Mouse (Mus musculus) MEL (cell line): ENCODE measurements around the gene Lrrc32. TPM values are rescaled to one million over a fixed set of nuclear protein-coding genes. Genes with fewer than 3 reads are reported as not detected.

ENCODE experiments used
- DNase-seq: peaks from one replicate; pipeline ENCODE4 v3.0.0; 2011; ENCODE audit warnings: low read depth, low spot score
- H3K27ac ChIP-seq: 2 replicates; pipeline ENCODE4 v1.5.1; 2012; ENCODE audit warnings: low read depth, mild to moderate bottlenecking, control low read depth, low read length, moderate library complexity; ENCODE audit not compliant: control insufficient read depth
- H3K27me3 ChIP-seq, 2 experiments: fragments of 150-350 bp in 1 of 2; sonication (generic) in 1 of 2; 2 replicates each; pipeline ENCODE4 v1.6.1; 2012; ENCODE audit warnings: low read length in 2 of 2, mild to moderate bottlenecking in 2 of 2, improper control_type of control experiment in 1 of 2, moderate library complexity in 1 of 2; ENCODE audit not compliant: insufficient read depth in 2 of 2, control insufficient read depth in 1 of 2
- H3K36me3 ChIP-seq, 2 experiments: 2 replicates each; pipeline ENCODE4 v1.6.1; 2012 to 2014; ENCODE audit warnings: low read length in 2 of 2, improper control_type of control experiment in 1 of 2, inconsistent platforms in 1 of 2, mild to moderate bottlenecking in 1 of 2; ENCODE audit not compliant: insufficient read depth in 2 of 2, control insufficient read depth in 1 of 2
- H3K4me1 ChIP-seq, 2 experiments: fragments of 150-350 bp in 1 of 2; sonication (generic) in 1 of 2; 2 replicates each; pipeline ENCODE4 v1.6.1; 2012; ENCODE audit warnings: low read length in 2 of 2, improper control_type of control experiment in 1 of 2, mild to moderate bottlenecking in 1 of 2; ENCODE audit not compliant: insufficient read depth in 2 of 2, control insufficient read depth in 1 of 2
- H3K4me3 ChIP-seq, 2 experiments: fragments of 150-350 bp in 1 of 2; sonication (generic) in 1 of 2; 2 replicates each; pipeline ENCODE4 v1.5.1; 2012; ENCODE audit warnings: low read depth in 2 of 2, low read length in 2 of 2, mild to moderate bottlenecking in 2 of 2, moderate library complexity in 2 of 2, control low read depth in 1 of 2, improper control_type of control experiment in 1 of 2; ENCODE audit not compliant: control insufficient read depth in 1 of 2, insufficient read depth in 1 of 2
- H3K79me2 ChIP-seq: 2 replicates; pipeline ENCODE4 v1.6.1; 2012; ENCODE audit warnings: mild to moderate bottlenecking, low read length, moderate library complexity; ENCODE audit not compliant: control insufficient read depth, poor library complexity, insufficient read depth
- H3K9ac ChIP-seq: 2 replicates; pipeline ENCODE4 v1.6.1; 2012; ENCODE audit warnings: low read depth, mild to moderate bottlenecking, control low read depth, low read length, moderate library complexity; ENCODE audit not compliant: control insufficient read depth, poor library complexity, severe bottlenecking
- H3K9me3 ChIP-seq: fragments of 150-350 bp; sonication (generic); replicated peaks from 2 replicates; pipeline ENCODE4 v1.6.1; 2012; ENCODE audit warnings: mild to moderate bottlenecking, low read length, improper control_type of control experiment, moderate library complexity; ENCODE audit not compliant: insufficient read depth
- BHLHE40 ChIP-seq: IDR thresholded peaks from 2 replicates; pipeline ENCODE4 v1.6.1; 2012; ENCODE audit warnings: low read depth, mild to moderate bottlenecking, inconsistent platforms, low read length, improper control_type of control experiment, borderline replicate concordance
- CHD2 ChIP-seq: IDR thresholded peaks from 2 replicates; pipeline ENCODE4 v1.6.1; 2011; ENCODE audit warnings: low read length, improper control_type of control experiment
- CTCF ChIP-seq, 3 experiments: IDR thresholded peaks in 2 of 3; conservative IDR thresholded peaks in 1 of 3; 2 replicates each; pipeline ENCODE4 v1.5.1; 2011 to 2012; ENCODE audit warnings: low read length in 3 of 3, low read depth in 2 of 3, mild to moderate bottlenecking in 2 of 3, improper control_type of control experiment in 1 of 3, inconsistent platforms in 1 of 3, mixed read lengths in 1 of 3, moderate library complexity in 1 of 3; ENCODE audit not compliant: control insufficient read depth in 1 of 3, insufficient read depth in 1 of 3, poor library complexity in 1 of 3, severe bottlenecking in 1 of 3
- E2F4 ChIP-seq: IDR thresholded peaks from 2 replicates; pipeline ENCODE4 v1.6.1; 2011; ENCODE audit warnings: low read depth, low read length, improper control_type of control experiment, borderline replicate concordance
- ELF1 ChIP-seq: IDR thresholded peaks from 2 replicates; pipeline ENCODE4 v1.6.1; 2014; ENCODE audit warnings: low read depth, mild to moderate bottlenecking, inconsistent platforms, low read length, improper control_type of control experiment, moderate library complexity
- EP300 ChIP-seq, 2 experiments: IDR thresholded peaks; 2 replicates each; pipeline ENCODE4 v1.6.1; 2011; ENCODE audit warnings: improper control_type of control experiment in 2 of 2, low read length in 2 of 2, low read depth in 1 of 2, mild to moderate bottlenecking in 1 of 2
- GABPA ChIP-seq: IDR thresholded peaks from 2 replicates; pipeline ENCODE4 v1.6.1; 2012; ENCODE audit warnings: low read depth, mild to moderate bottlenecking, inconsistent platforms, low read length, improper control_type of control experiment, moderate library complexity
- MAZ ChIP-seq: IDR thresholded peaks from 2 replicates; pipeline ENCODE4 v1.6.1; 2012; ENCODE audit warnings: low read depth, mild to moderate bottlenecking, inconsistent platforms, low read length, improper control_type of control experiment
- MYB ChIP-seq: IDR thresholded peaks from 2 replicates; pipeline ENCODE4 v1.6.1; 2011; ENCODE audit warnings: mild to moderate bottlenecking, low read depth, low read length, improper control_type of control experiment
- NRF1 ChIP-seq: IDR thresholded peaks from 2 replicates; pipeline ENCODE4 v1.6.1; 2014; ENCODE audit warnings: low read depth, mild to moderate bottlenecking, inconsistent platforms, low read length, improper control_type of control experiment, moderate library complexity; ENCODE audit not compliant: poor library complexity, insufficient read depth, severe bottlenecking
- POLR2A ChIP-seq, 2 experiments: IDR thresholded peaks; 2 replicates each; pipeline ENCODE4 v1.6.1; 2011 to 2012; ENCODE audit warnings: low read length in 2 of 2, mild to moderate bottlenecking in 2 of 2, control low read depth in 1 of 2, improper control_type of control experiment in 1 of 2, low read depth in 1 of 2, moderate library complexity in 1 of 2; ENCODE audit not compliant: control insufficient read depth in 1 of 2, insufficient read depth in 1 of 2, poor library complexity in 1 of 2
- POLR2AphosphoS5 ChIP-seq: IDR thresholded peaks from 2 replicates; pipeline ENCODE4 v1.6.1; 2012; ENCODE audit warnings: low read depth, borderline replicate concordance, mild to moderate bottlenecking, inconsistent platforms, low read length, moderate library complexity, mixed read lengths
- SIN3A ChIP-seq: IDR thresholded peaks from 2 replicates; pipeline ENCODE4 v1.6.1; 2012; ENCODE audit warnings: low read length, improper control_type of control experiment, inconsistent platforms
- USF1 ChIP-seq: IDR thresholded peaks from 2 replicates; pipeline ENCODE4 v1.6.1; 2014; ENCODE audit warnings: low read depth, mild to moderate bottlenecking, inconsistent platforms, low read length, improper control_type of control experiment, moderate library complexity
- USF2 ChIP-seq, 2 experiments: IDR thresholded peaks; 2 replicates each; pipeline ENCODE4 v1.6.1; 2011 to 2012; ENCODE audit warnings: improper control_type of control experiment in 2 of 2, low read length in 2 of 2, borderline replicate concordance in 1 of 2, inconsistent platforms in 1 of 2, low read depth in 1 of 2, mild to moderate bottlenecking in 1 of 2; ENCODE audit not compliant: insufficient read depth in 1 of 2
- ZC3H11A ChIP-seq: IDR thresholded peaks from 2 replicates; pipeline ENCODE4 v1.6.1; 2012; ENCODE audit warnings: low read depth, mild to moderate bottlenecking, inconsistent platforms, low read length, improper control_type of control experiment
- ZKSCAN1 ChIP-seq: IDR thresholded peaks from 2 replicates; pipeline ENCODE4 v1.6.1; 2012; ENCODE audit warnings: low read depth, mild to moderate bottlenecking, inconsistent platforms, low read length, improper control_type of control experiment, moderate library complexity
- polyA plus RNA-seq, 2 experiments: library from polyadenylated mRNA; stranded (reverse) in 1 of 2; unstranded in 1 of 2; fragments of >175 nt in 1 of 2; fragments of >200 nt in 1 of 2; gene quantifications; 2 replicates each; pipeline versions ENCODE4 v1.2.1 to v1.2.4; 2012; ENCODE audit warnings: low replicate concordance in 2 of 2, low read depth in 1 of 2; ENCODE audit not compliant: insufficient read length in 2 of 2, insufficient read depth in 1 of 2, missing spikeins in 1 of 2
- total RNA-seq: library from RNA; depleted of rRNA; stranded (reverse); fragments of 300-350 nt; gene quantifications from 2 replicates; pipeline ENCODE4 v1.2.3, GENCODE M21; 2012

Lrrc32 gene
- total and polyA plus RNA-seq, 3 experiments = not detected

DNA sequence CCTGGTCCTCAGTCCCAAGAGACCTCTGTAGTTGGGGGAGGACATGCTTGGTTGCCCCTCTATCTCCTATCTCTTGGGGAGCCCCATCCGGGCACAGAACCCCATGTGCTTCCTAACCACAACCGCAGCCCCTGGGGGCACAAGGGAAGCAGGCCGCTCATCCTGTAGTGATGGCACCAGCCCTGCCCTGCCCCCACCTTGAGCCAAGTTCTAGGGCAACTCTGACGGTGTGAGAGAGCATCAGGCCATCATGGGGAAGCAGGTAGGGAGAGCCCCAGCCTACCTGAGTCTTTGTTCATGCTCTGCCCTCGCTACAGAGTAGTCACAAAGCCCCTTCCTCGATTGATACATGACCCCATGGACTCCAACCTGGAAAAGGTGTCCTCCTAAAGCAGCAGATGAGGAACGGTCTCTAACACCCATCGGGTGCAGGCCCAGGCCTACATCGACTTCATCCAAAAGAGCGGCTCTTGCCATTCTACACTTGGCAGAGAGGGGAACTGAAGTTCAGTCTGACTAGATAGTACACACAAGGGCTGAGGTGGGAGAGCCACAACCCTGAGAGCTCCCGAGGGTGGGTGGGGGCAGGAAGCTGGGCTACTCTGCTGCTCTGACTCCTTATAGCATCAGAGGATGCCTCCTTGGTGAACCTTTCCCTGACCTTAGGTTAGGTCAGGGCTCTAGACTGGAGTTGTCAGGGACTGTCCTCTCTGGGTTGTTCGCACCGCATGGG is 519 bp upstream of the Lrrc32 start:
- Histone ChIP-seq H3K9ac (no peak overlapping the region), H3K36me3 (no peaks in the 10 kb centered on the region), H3K27ac (no peak overlapping the region), H3K4me1 (no peaks in the 10 kb centered on the region), H3K79me2 (no peaks in the 10 kb centered on the region), H3K27me3 (no peaks in the 10 kb centered on the region; a peak in 2 of 4 replicates), H3K9me3 (no peaks in the 10 kb centered on the region), H3K4me3 (no peak overlapping the region)
- no peak for TF ChIP-seq ELF1
- no peak for TF ChIP-seq ZKSCAN1
- no peak for TF ChIP-seq CHD2
- TF ChIP-seq GABPA = no peak
- TF ChIP-seq ZC3H11A = no peak
- TF ChIP-seq USF1 = no peak
- TF ChIP-seq BHLHE40 = no peak
- TF ChIP-seq POLR2A (IDR thresholded peaks at IDR 0.05; ENCODE audit: control insufficient read depth in 1 of 2, insufficient read depth in 1 of 2, low read depth in 1 of 2, low read length in 2 of 2, poor library complexity in 1 of 2) = no peak
- no peak for TF ChIP-seq E2F4
- no peak for TF ChIP-seq NRF1
- TF ChIP-seq MYB = no peak
- TF ChIP-seq USF2 (IDR thresholded peaks at IDR 0.05; ENCODE audit: borderline replicate concordance in 1 of 2, insufficient read depth in 1 of 2, low read depth in 1 of 2, low read length in 2 of 2) = no peak
- TF ChIP-seq POLR2AphosphoS5 = no peak
- no peak for TF ChIP-seq MAZ
- TF ChIP-seq EP300 (IDR thresholded peaks at IDR 0.05; ENCODE audit: low read depth in 1 of 2, low read length in 2 of 2) = no peak
- no peak for TF ChIP-seq SIN3A
- DNase-seq = no peak

DNA sequence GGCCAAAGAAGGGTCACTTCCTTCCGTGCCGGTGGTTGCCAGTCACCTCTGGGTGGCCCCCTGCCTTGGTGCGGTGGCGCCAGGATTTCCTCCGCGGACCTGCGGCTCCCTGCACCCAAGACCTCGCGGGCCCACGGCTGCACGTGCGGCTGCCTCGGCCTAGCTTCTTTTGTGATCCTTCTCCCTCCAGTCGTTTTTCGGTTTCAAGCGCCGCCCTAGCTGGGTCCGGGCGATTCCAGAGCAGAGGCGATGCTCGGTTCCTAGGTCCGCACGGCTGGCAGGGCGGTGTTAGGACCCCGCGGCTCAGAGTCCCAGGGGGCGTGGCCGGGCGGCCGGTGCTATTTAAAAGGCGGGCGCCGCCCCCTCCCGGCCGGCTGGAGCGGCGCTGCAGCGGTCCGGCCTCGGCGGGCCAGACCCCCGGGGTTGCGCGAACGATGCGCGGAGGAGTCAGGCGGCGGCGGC is 571 bp downstream of the Lrrc32 start:
- Histone ChIP-seq H3K36me3 (no peaks in the 10 kb centered on the region), H3K9ac (no peak overlapping the region), H3K27ac (no peak overlapping the region), H3K9me3 (no peaks in the 10 kb centered on the region), H3K27me3 (no peaks in the 10 kb centered on the region; a peak in 2 of 4 replicates), H3K4me1 (no peaks in the 10 kb centered on the region), H3K4me3 (peak overlapping the region in 1 of 2 experiments; percentile 13; a peak in 2 of 4 replicates), H3K79me2 (no peaks in the 10 kb centered on the region)
- DNase-seq = peak; percentile 34
- TF ChIP-seq BHLHE40 (peak; percentile 11; the same call in 1 of the 2 replicates), ELF1 (no peak), CTCF (IDR thresholded peaks at IDR 0.05 in 2 of 3, conservative IDR thresholded peaks at IDR 0.05 in 1 of 3; ENCODE audit: control insufficient read depth in 1 of 3, insufficient read depth in 1 of 3, low read depth in 2 of 3, low read length in 3 of 3, poor library complexity in 1 of 3, severe bottlenecking in 1 of 3) (peak in 2 of 3 experiments; percentile 4 to 28; a peak in 2 of 6 replicates)
